Comparison of ENCODE assay signal across 8 mouse cellular contexts in genomic region chr19:42255784-42256610, GRCm38 (mm10). TPM values are rescaled to one million over a fixed set of nuclear protein-coding genes. Genes with fewer than 3 reads are reported as not detected.
DNase-seq lines count a peak whose midpoint lies in the region; ATAC-seq and TF ChIP-seq lines count a peak whose summit lies in the region.

No protein-coding gene starts in this region.

- no peak for TF ChIP-seq POLR2A in small intestine, adult 2 months (IDR thresholded peaks at IDR 0.05; ENCODE audit: low read depth, low read length)

- peak; percentile 85 for ATAC-seq in hindbrain, embryonic 16.5 days
- ATAC-seq in activated CD4-positive, CD25-positive, alpha-beta regulatory T cell, adult 4 months, result no peak

- 2% methylated on average over 32 of the region's 42 CpGs for WGBS in hindbrain, embryonic 16.5 days
- WGBS in small intestine, adult 2 months, result 3% methylated on average over 38 of the region's 42 CpGs

- H3K27ac ChIP-seq in gastrocnemius, adult 2 months, result no peak overlapping the region
- peak overlapping the region; percentile 62 for H3K27ac ChIP-seq in hindbrain, embryonic 16.5 days (ENCODE audit: low read depth, low read length)
- no peak overlapping the region for H3K27ac ChIP-seq in small intestine, adult 2 months (ENCODE audit: insufficient read depth, low read depth, low read length)

- peak overlapping the region; percentile 56 for H3K4me3 ChIP-seq in gastrocnemius, adult 2 months
- peak overlapping the region; percentile 47 for H3K4me3 ChIP-seq in hindbrain, embryonic 16.5 days (ENCODE audit: low read length)
- peak overlapping the region; percentile 47 for H3K4me3 ChIP-seq in small intestine, adult 2 months (ENCODE audit: low read depth, low read length)

- H3K27me3 ChIP-seq in hindbrain, embryonic 16.5 days (replicated peaks; ENCODE audit: control insufficient read depth, insufficient read depth, low read length), result no peaks in the 10 kb centered on the region
- 0 out of 2 replicates have a peak, but pooled peaks cover 4% of the 10 kb centered on the region for H3K27me3 ChIP-seq in small intestine, adult 2 months (ENCODE audit: control insufficient read depth, insufficient read depth, low read length)

- peaks cover 21% of the 10 kb centered on the region for H3K4me1 ChIP-seq in hindbrain, embryonic 16.5 days (ENCODE audit: control insufficient read depth, insufficient read depth, low read depth, low read length)
- peaks cover 6% of the 10 kb centered on the region for H3K4me1 ChIP-seq in small intestine, adult 2 months (ENCODE audit: control insufficient read depth, insufficient read depth, insufficient read length, low read length)

- no peaks in the 10 kb centered on the region for H3K9me3 ChIP-seq in hindbrain, embryonic 16.5 days (ENCODE audit: control insufficient read depth, low read length)

- intact Hi-C loops in gastrocnemius, adult 2 months (cut with DNase I), result no loop called here
- intact Hi-C loops in left cerebral cortex, postnatal 36 days (cut with DNase I), result loop anchor here (5.0 kb wide), 1 partner anchor 34 kb away; no protein-coding TSS in a partner anchor

- no peaks in the 10 kb centered on the region for H3K36me3 ChIP-seq in hindbrain, embryonic 16.5 days (ENCODE audit: control insufficient read depth, insufficient read depth, low read length)
- no peaks in the 10 kb centered on the region for H3K36me3 ChIP-seq in small intestine, adult 2 months (ENCODE audit: control insufficient read depth, insufficient read depth, low read length)

- peak overlapping the region; percentile 68 for H3K9ac ChIP-seq in hindbrain, embryonic 16.5 days (ENCODE audit: low read depth, low read length)

- peak overlapping the region; percentile 61 for H3K4me2 ChIP-seq in hindbrain, embryonic 16.5 days (ENCODE audit: low read length)

- no peak for TF ChIP-seq CTCF in gastrocnemius, adult 2 months (IDR thresholded peaks at IDR 0.05)
- peak; percentile 22; the same call in 1 of the 2 replicates for TF ChIP-seq CTCF in small intestine, adult 2 months (IDR thresholded peaks at IDR 0.05; ENCODE audit: extremely low read depth, insufficient read length, insufficient replicate concordance, low read depth, low read length)

- peak; percentile 57 to 64 for DNase-seq in adrenal gland, adult 18-20 months (ENCODE audit: low spot score in 2 of 2)
- DNase-seq in cerebellum, postnatal 25 days, result peak; percentile 78 to 80
- peak; percentile 81 for DNase-seq in gastrocnemius, adult 2 months
- peak; percentile 56 to 69 for DNase-seq in left cerebral cortex, postnatal 36 days (ENCODE audit: low spot score in 2 of 2)
- DNase-seq in mesoderm, embryonic 11.5 days (ENCODE audit: low read depth, low spot score), result peak; percentile 97

RNA-seq across cellular contexts. Expression of gene Golga7b, which starts 8.6 kb away (rescaled TPM):
- 1 to 10 TPM in 1 of 2 experiments, under 1 TPM in 1; 0.93 to 2.5 TPM for total RNA-seq in adrenal gland, adult 18-20 months (2021)
- 1 to 10 TPM; 2.3 to 2.4 TPM for total RNA-seq in gastrocnemius, adult 2 months (2021)
- 69.5 and 73.9 TPM in 2 replicates for polyA plus RNA-seq in hindbrain, embryonic 16.5 days (2015; fragmentation: Nextera tagmentation; extraction: Ambion mirVana)
- total RNA-seq in left cerebral cortex, postnatal 36 days (2021), result 100 to 1,000 TPM; 122 to 150 TPM
- 0.34 and 0.63 TPM in 2 replicates for polyA plus RNA-seq in small intestine, adult 2 months (2012; rRNA removed)
- polyA plus RNA-seq in activated CD4-positive, CD25-positive, alpha-beta regulatory T cell, adult 4 months (2017; shearing (Covaris generic)), result not detected

RNA-seq across cellular contexts. Expression of gene Sfrp5, which starts 53.9 kb away (rescaled TPM):
- total RNA-seq in adrenal gland, adult 18-20 months (2021), result 1 to 10 TPM; 3.4 to 5.9 TPM
- 1 to 10 TPM; 4.2 to 5.6 TPM for total RNA-seq in gastrocnemius, adult 2 months (2021)
- polyA plus RNA-seq in hindbrain, embryonic 16.5 days (2015; fragmentation: Nextera tagmentation; extraction: Ambion mirVana), result 2.7 and 3.5 TPM in 2 replicates
- under 1 TPM; 0.27 to 0.76 TPM for total RNA-seq in left cerebral cortex, postnatal 36 days (2021)
- 7.3 and 8.3 TPM in 2 replicates for polyA plus RNA-seq in small intestine, adult 2 months (2012; rRNA removed)
- polyA plus RNA-seq in activated CD4-positive, CD25-positive, alpha-beta regulatory T cell, adult 4 months (2017; shearing (Covaris generic)), result not detected

Comparison
In these comparisons a context has a peak if more than half of its experiments do, and no peak if none do; other contexts are left out.
1. RNA of gene Golga7b, which starts 8.6 kb away (total RNA-seq): 122 to 150 TPM in left cerebral cortex, postnatal 36 days; 0.93 to 2.5 TPM in adrenal gland, adult 18-20 months and 2.3 to 2.4 TPM in gastrocnemius, adult 2 months; every median in the first group is over 10 times any median in the second.
2. Peak in every context shown above with its lines, with median percentiles within 50 percentile points of each other: DNase-seq and H3K4me3 ChIP-seq.